Mouse (Mus musculus) cerebellum, postnatal 25 days (tissue): ENCODE measurements around the gene Xaf1.
"Not testable (repeated sequence)": the region's sequence is repeated elsewhere in the genome, so short reads cannot be mapped to it uniquely, and the experiment has no call there.

Experiments used
- DNase-seq, 2 experiments: peaks; one replicate each; pipeline ENCODE4 v3.0.0; 2021; ENCODE audit warnings: mixed read lengths in 2 of 2

Gene Xaf1

GRCm38 (mm10) chr11:72311355-72312001 lies 10.0 kb downstream of the Xaf1 start:
- no peak for DNase-seq

DNA sequence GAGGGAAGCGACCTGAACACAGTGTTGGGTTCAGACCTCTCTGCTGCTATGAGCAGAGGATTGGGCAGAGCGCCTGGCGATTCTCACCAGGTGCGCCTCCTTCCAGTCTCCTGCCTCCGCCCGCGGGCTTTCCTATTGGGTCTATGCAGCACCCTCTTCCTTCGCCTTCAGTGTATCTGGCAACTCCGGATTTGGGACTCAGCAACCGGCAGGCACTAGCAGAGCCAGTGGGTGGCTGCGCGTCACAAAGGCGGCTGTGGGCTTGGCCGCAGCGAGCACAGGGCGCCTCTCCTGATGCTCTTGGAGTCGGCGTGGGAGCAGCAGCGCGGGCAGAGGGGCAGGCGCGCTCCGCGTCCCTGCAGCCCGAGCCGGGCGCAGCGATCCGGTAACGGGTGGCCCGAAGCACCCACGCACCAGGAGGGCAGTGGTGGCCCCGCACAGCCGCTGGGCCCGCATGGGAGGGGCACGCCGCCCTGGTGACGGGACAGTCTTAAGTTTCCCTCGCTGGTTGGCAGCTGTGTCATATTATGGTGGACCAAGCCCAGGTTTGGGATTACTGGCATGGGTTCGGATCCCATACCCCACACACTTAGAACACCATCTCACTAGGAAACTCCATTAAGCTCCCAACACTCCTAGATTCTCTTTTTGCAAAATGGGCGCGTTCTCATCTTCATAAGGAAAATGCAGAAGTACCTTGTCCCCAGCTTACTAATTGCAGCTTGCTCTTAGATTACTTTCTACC lies 12.9 kb downstream of the Xaf1 start, which contains the start of gene Fbxo39:
Gene Fbxo39, plus strand, starts transcription at position 294 of the 745 bp plus-strand sequence.
- DNase-seq = peak in 1 of 2 experiments; percentile 15

DNA sequence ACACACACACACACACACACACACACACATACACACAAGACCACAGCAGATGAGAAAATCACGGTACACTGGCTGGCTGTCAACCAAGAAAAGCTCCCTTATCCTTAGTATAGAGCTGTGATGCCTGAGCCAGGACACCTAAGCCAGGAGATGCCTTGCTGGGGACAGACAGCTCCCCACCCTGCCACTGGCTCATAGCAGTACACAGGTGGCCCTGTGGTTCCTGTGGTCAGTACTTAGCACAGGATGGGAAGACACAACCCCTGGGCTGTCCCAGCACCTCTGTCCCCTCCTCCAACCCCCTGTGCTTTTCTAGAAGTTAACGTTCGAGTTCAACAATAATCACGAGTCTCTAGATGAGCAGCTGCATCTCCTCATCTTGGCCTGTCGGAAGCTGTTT lies 16.6 kb downstream of the Xaf1 start:
- DNase-seq = no peak

GRCm38 (mm10) chr11:72324431-72324830 lies 23.0 kb downstream of the Xaf1 start:
- DNase-seq = no peak

- DNase-seq = no peak
Measured at GRCm38 (mm10) chr11:72325701-72326100, 24.3 kb downstream of the Xaf1 start.

DNA sequence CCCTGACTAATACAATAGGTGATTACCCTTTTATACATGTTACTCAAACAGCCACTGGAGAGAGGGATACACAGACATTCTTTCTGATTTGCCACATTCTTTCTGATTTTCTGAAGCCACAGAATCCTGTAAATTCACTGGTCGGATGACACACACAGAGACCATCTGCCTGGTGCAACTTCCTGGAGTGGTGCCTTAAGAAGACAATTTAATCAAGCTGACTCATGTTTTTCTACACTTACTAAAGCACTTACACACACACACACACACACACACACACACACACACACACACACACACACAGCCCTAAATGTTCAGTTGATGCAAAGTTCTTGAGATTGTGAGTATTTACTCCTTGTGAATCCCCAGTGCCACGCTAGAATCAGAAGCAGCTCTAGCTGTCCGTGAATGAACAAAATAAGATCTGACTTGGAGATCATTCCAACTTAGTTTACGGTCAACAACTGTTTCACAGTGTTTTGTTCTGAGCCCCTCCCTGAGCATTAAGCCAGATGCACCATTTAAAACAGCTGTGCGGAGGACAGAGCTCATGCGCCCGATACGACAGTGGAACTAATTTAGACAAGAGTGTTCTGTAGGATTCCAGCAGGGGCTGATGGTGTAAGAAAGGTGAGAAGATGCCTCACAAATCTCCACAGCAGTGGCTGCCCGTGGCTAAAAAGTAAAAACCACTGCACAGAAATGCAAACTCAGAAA lies 31.7 kb downstream of the Xaf1 start:
- DNase-seq = peak in 1 of 2 experiments; percentile 46

- DNase-seq = no peak
Measured at GRCm38 (mm10) chr11:72334653-72335052, 33.2 kb downstream of the Xaf1 start.

GRCm38 (mm10) chr11:72336726-72337125 lies 35.3 kb downstream of the Xaf1 start:
- no peak for DNase-seq

DNA sequence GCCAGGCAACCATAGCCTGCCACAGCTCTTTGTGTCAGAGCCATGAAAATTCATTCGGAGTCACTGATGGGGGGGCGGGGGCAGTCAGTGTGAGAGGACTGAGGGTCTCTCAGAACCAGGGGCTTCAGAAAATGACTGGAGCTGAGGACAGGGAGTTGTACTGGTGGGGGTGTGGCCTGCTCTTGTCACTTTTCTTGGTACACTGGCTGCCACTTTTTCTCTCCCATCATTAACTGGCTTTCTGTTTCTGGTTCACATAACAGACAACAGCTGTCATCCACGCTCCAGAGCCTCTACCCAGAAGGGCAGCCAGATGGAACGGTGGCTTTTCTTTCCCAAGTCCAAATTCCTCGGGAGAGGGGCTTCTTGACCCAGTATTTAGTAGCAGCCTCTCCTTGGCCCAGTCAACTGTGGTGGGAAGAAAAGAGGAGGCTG lies 37.0 kb downstream of the Xaf1 start:
- no peak for DNase-seq

- no peak for DNase-seq
Measured at GRCm38 (mm10) chr11:72339716-72340115, 38.3 kb downstream of the Xaf1 start.

- peak; percentile 61 to 73 for DNase-seq
Measured at GRCm38 (mm10) chr11:72342549-72343237, 41.3 kb downstream of the Xaf1 start.

GRCm38 (mm10) chr11:72343238-72343625 lies 41.8 kb downstream of the Xaf1 start:
- DNase-seq = not testable (repeated sequence)

GRCm38 (mm10) chr11:72343904-72344303 lies 42.5 kb downstream of the Xaf1 start:
- peak in 1 of 2 experiments; percentile 63 for DNase-seq

DNA sequence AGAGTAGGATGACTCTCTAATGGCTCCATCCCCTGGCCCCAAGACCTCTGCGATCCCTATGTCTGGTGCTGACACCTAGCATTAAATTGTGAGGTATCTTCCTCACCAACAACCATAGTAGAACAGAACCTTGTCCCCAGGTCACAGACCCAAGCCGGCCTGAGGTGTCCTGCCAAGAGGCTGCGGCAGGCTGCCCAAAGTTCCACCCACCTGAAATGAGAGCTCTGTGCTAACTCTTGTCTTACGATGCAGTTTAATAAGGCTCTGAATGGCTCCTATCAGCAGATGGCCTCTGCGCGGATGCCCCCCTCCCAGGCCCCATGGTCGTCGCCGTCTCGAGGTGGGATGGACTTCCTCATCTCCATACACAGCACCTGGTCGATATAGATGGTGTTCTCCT lies 43.1 kb downstream of the Xaf1 start:
- DNase-seq = no peak

- DNase-seq = no peak
Measured at GRCm38 (mm10) chr11:72348563-72348962, 47.1 kb downstream of the Xaf1 start.

GRCm38 (mm10) chr11:72349016-72349415 lies 47.6 kb downstream of the Xaf1 start:
- DNase-seq = peak; percentile 62 to 70

DNA sequence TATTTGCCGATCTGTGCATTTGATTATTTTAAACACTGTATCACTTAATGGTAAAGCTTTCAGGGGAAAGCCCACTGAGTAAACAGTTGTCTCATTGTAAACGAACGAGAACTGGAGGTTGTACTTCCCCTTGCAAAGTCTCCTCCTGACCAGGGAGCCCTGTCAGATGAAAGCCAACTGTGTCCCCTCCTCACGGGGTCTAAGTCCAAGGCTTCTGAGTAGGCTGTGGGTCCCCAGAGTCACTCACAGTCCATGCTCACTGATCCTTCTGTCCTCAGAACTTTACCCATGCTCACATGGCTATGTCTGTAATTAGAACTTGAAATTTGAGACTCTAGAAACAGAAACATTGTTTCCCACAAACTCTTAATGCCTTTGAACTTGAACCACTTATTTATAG lies 48.2 kb downstream of the Xaf1 start:
- no peak for DNase-seq

GRCm38 (mm10) chr11:72352272-72352671 lies 50.8 kb downstream of the Xaf1 start:
- no peak for DNase-seq

GRCm38 (mm10) chr11:72353186-72353585 lies 51.8 kb downstream of the Xaf1 start:
- DNase-seq = no peak

- peak; percentile 63 to 78 for DNase-seq
Measured at GRCm38 (mm10) chr11:72354971-72355728, 53.7 kb downstream of the Xaf1 start.

- peak; percentile 50 to 71 for DNase-seq
Measured at GRCm38 (mm10) chr11:72361385-72362346, 60.2 kb downstream of the Xaf1 start.
